ENCODE assay signal across 10 mouse cellular contexts in genomic region chr4:148513021-148513559, GRCm38 (mm10). TPM values are rescaled to one million over a fixed set of nuclear protein-coding genes. Genes with fewer than 3 reads are reported as not detected.
DNase-seq lines count a peak whose midpoint lies in the region; ATAC-seq and TF ChIP-seq lines count a peak whose summit lies in the region.
"Had no signal": no experiment of that assay in that cellular context is flagged by ENCODE, and none has a peak within 500 bp of the region (broad histone marks: within the 10 kb centered on the region; RNA-seq: fewer than 3 reads in every experiment).

No protein-coding gene starts in this region.

- 77% methylated on average over 6 of the region's 6 CpGs for WGBS in forebrain, embryonic 13.5 days
- 87% methylated on average over 6 of the region's 6 CpGs for WGBS in forebrain, embryonic 11.5 days
- WGBS in forebrain, postnatal 0 days: 56% methylated on average over 6 of the region's 6 CpGs
- 54% methylated on average over 6 of the region's 6 CpGs for WGBS in neural tube, embryonic 14.5 days

- DNase-seq in forebrain, embryonic 11.5 days (ENCODE audit: low spot score): no peak
- DNase-seq in left cerebral cortex, postnatal 25 days (ENCODE audit: low spot score in 2 of 2): peak; percentile 39 to 61
- DNase-seq in left cerebral cortex, adult 8-10 months (ENCODE audit: low spot score in 2 of 2): no peak
- DNase-seq in forebrain, postnatal 0 days: no peak
- no peak for DNase-seq in cerebellum, postnatal 4 days (ENCODE audit: low spot score in 2 of 2)
- no peak for DNase-seq in cerebellum, adult 9-11 months
- DNase-seq: cerebellum, postnatal 25 days had no signal

- intact Hi-C loops in left cerebral cortex, postnatal 25 days (cut with DNase I): no loop called here

- no peak for TF ChIP-seq CTCF in forebrain, postnatal 0 days (IDR thresholded peaks at IDR 0.05; ENCODE audit: low read depth)

- no peak overlapping the region; the same call in 1 of the 2 replicates for H3K27ac ChIP-seq in forebrain, embryonic 13.5 days
- H3K27ac ChIP-seq in forebrain, embryonic 11.5 days (ENCODE audit: low read depth, low read length): no peak overlapping the region
- H3K27ac ChIP-seq in forebrain, postnatal 0 days (ENCODE audit: low read depth, low read length): peak overlapping the region; percentile 21; the same call in 1 of the 2 replicates
- H3K27ac ChIP-seq in neural tube, embryonic 14.5 days (ENCODE audit: low read depth, low read length): 0 out of 2 replicates have a peak overlapping the region, but pooled peaks have one; percentile 35

- H3K4me1 ChIP-seq in forebrain, embryonic 13.5 days: peaks cover 8% of the 10 kb centered on the region
- 0 out of 2 replicates have a peak, but pooled peaks cover 2% of the 10 kb centered on the region for H3K4me1 ChIP-seq in forebrain, embryonic 11.5 days (replicated peaks; ENCODE audit: control insufficient read depth, insufficient read depth, low read length)
- H3K4me1 ChIP-seq in forebrain, postnatal 0 days (ENCODE audit: insufficient read depth): no peaks in the 10 kb centered on the region
- no peaks in the 10 kb centered on the region for H3K4me1 ChIP-seq in neural tube, embryonic 14.5 days (ENCODE audit: control insufficient read depth, insufficient read depth, low read length)

- H3K9me3 ChIP-seq in forebrain, embryonic 13.5 days (replicated peaks): no peaks in the 10 kb centered on the region
- no peaks in the 10 kb centered on the region for H3K9me3 ChIP-seq in forebrain, embryonic 11.5 days (ENCODE audit: control insufficient read depth, low read length)
- H3K9me3 ChIP-seq in forebrain, postnatal 0 days (ENCODE audit: low read length): no peaks in the 10 kb centered on the region
- no peaks in the 10 kb centered on the region for H3K9me3 ChIP-seq in neural tube, embryonic 14.5 days (ENCODE audit: control insufficient read depth, low read length)

- no peaks in the 10 kb centered on the region for H3K27me3 ChIP-seq in forebrain, embryonic 13.5 days
- no peaks in the 10 kb centered on the region for H3K27me3 ChIP-seq in forebrain, embryonic 11.5 days (ENCODE audit: control insufficient read depth, insufficient read depth, low read length)
- H3K27me3 ChIP-seq in forebrain, postnatal 0 days (ENCODE audit: insufficient read depth, low read length): no peaks in the 10 kb centered on the region
- H3K27me3 ChIP-seq in neural tube, embryonic 14.5 days (ENCODE audit: control insufficient read depth, insufficient read depth, low read length): no peaks in the 10 kb centered on the region

- ATAC-seq in forebrain, embryonic 13.5 days: peak; percentile 50; the same call in 1 of the 2 replicates
- ATAC-seq in forebrain, embryonic 11.5 days (replicated peaks; ENCODE audit: low FRiP score): no peak
- no peak for ATAC-seq in forebrain, postnatal 0 days
- peak; percentile 46; the same call in 1 of the 2 replicates for ATAC-seq in neural tube, embryonic 14.5 days (ENCODE audit: low read depth)
- ATAC-seq: activated CD4-positive, CD25-positive, alpha-beta regulatory T cell, adult 4 months had no signal

- peaks cover 86% of the 10 kb centered on the region for H3K36me3 ChIP-seq in forebrain, embryonic 13.5 days (ENCODE audit: poor library complexity, severe bottlenecking)
- H3K36me3 ChIP-seq in forebrain, embryonic 11.5 days (ENCODE audit: control insufficient read depth, insufficient read depth, low read length): peaks cover 6% of the 10 kb centered on the region
- peaks cover 56% of the 10 kb centered on the region for H3K36me3 ChIP-seq in forebrain, postnatal 0 days (ENCODE audit: insufficient read depth)
- peaks cover 23% of the 10 kb centered on the region for H3K36me3 ChIP-seq in neural tube, embryonic 14.5 days (ENCODE audit: control insufficient read depth, insufficient read depth, low read length)

- H3K4me2 ChIP-seq in forebrain, embryonic 13.5 days: no peak overlapping the region
- H3K4me2 ChIP-seq in forebrain, embryonic 11.5 days (ENCODE audit: low read depth, low read length, severe bottlenecking): no peak overlapping the region
- H3K4me2 ChIP-seq in forebrain, postnatal 0 days (ENCODE audit: low read depth): no peak overlapping the region
- H3K4me2 ChIP-seq in neural tube, embryonic 14.5 days (ENCODE audit: low read depth, low read length): no peak overlapping the region

- H3K9ac ChIP-seq in forebrain, embryonic 13.5 days: no peak overlapping the region
- H3K9ac ChIP-seq in forebrain, embryonic 11.5 days (ENCODE audit: low read length): no peak overlapping the region
- no peak overlapping the region for H3K9ac ChIP-seq in forebrain, postnatal 0 days
- H3K9ac ChIP-seq in neural tube, embryonic 14.5 days (replicated peaks; ENCODE audit: low read depth, low read length): no peak overlapping the region

- no peak overlapping the region for H3K4me3 ChIP-seq in forebrain, embryonic 13.5 days
- no peak overlapping the region for H3K4me3 ChIP-seq in forebrain, embryonic 11.5 days (ENCODE audit: low read depth, low read length)
- H3K4me3 ChIP-seq in forebrain, postnatal 0 days (ENCODE audit: low read depth, low read length): no peak overlapping the region
- no peak overlapping the region for H3K4me3 ChIP-seq in neural tube, embryonic 14.5 days (ENCODE audit: low read depth, low read length)

RNA-seq across cellular contexts. Expression of gene Angptl7, which starts 12.8 kb away (rescaled TPM):
- polyA plus RNA-seq in forebrain, embryonic 13.5 days (2015; fragmentation: Nextera tagmentation; extraction: Ambion mirVana): 0.37 and 0.41 TPM in 2 replicates
- polyA plus RNA-seq in forebrain, embryonic 11.5 days (2014; fragmentation: Nextera tagmentation; extraction: Ambion mirVana): 0.20 and 0.47 TPM in 2 replicates
- under 1 TPM; 0.64 to 0.96 TPM for total RNA-seq in left cerebral cortex, postnatal 25 days (2021)
- total RNA-seq in left cerebral cortex, adult 8-10 months (2022): under 1 TPM; 0.50 to 0.84 (median 0.73) TPM
- total RNA-seq in forebrain, postnatal 0 days (2014; rRNA removed): 0.52 TPM in 1 of 2 replicates, not detected in the other
- polyA plus RNA-seq in forebrain, postnatal 0 days (2015; fragmentation: Nextera tagmentation; extraction: Ambion mirVana): 0.21 and 0.33 TPM in 2 replicates
- polyA plus RNA-seq in neural tube, embryonic 14.5 days (2014; fragmentation: Nextera tagmentation; extraction: Ambion mirVana): 0.24 and 0.44 TPM in 2 replicates

RNA-seq across cellular contexts. Expression of gene Exosc10, which starts 45.1 kb away (rescaled TPM):
- 84.0 and 87.3 TPM in 2 replicates for polyA plus RNA-seq in forebrain, embryonic 13.5 days (2015; fragmentation: Nextera tagmentation; extraction: Ambion mirVana)
- polyA plus RNA-seq in forebrain, embryonic 11.5 days (2014; fragmentation: Nextera tagmentation; extraction: Ambion mirVana): 99.1 and 108 TPM in 2 replicates
- 10 to 100 TPM; 44.3 to 47.1 TPM for total RNA-seq in left cerebral cortex, postnatal 25 days (2021)
- total RNA-seq in left cerebral cortex, adult 8-10 months (2022): 10 to 100 TPM; 47.1 to 49.6 (median 48.2) TPM
- 70.4 and 80.0 TPM in 2 replicates for total RNA-seq in forebrain, postnatal 0 days (2014; rRNA removed)
- polyA plus RNA-seq in forebrain, postnatal 0 days (2015; fragmentation: Nextera tagmentation; extraction: Ambion mirVana): 75.3 and 76.8 TPM in 2 replicates
- 89.1 and 97.9 TPM in 2 replicates for polyA plus RNA-seq in neural tube, embryonic 14.5 days (2014; fragmentation: Nextera tagmentation; extraction: Ambion mirVana)

Comparison
In these comparisons a context has a peak if more than half of its experiments do, and no peak if none do; other contexts are left out.
1. ATAC-seq: peak in forebrain, embryonic 13.5 days (single experiment) and neural tube, embryonic 14.5 days (single experiment); none in forebrain, embryonic 11.5 days (single experiment) and forebrain, postnatal 0 days (single experiment).
2. H3K27ac ChIP-seq: peak in forebrain, postnatal 0 days (single experiment) and neural tube, embryonic 14.5 days (single experiment); none in forebrain, embryonic 13.5 days (single experiment) and forebrain, embryonic 11.5 days (single experiment).
3. DNase-seq: peak in left cerebral cortex, postnatal 25 days (2 of 2); none in forebrain, embryonic 11.5 days (single experiment), left cerebral cortex, adult 8-10 months (0 of 2), forebrain, postnatal 0 days (single experiment), cerebellum, postnatal 4 days (0 of 2) and cerebellum, adult 9-11 months (single experiment).